Mouse (Mus musculus): ENCODE measurements around the gene Cltrn.

Gene Cltrn

DNA sequence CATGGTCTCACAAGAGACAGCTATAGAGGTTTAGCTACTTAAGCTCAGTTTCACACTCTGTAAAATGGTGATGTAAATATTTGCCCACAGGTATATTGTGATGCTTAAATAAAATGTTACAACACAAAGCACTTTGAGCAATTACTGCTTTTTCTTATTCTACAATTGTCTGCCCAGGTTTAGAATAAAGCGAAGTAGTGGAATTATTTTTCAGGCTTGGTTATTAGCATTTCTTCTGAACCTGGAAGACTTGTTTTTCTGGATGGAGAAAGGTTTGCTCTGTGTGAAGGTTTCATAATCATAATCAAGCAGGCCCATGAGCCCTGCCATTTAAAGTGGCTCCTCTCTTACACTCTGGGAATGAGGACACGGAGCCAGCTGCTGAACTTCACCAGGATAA lies 50.4 kb downstream of the Cltrn start, which contains the start of gene Ace2:
Gene Ace2 (plus strand): TSS at position 301 of the 400 bp plus-strand sequence.
- no peak for DNase-seq (ENCODE audit: low read depth, low spot score)

DNA sequence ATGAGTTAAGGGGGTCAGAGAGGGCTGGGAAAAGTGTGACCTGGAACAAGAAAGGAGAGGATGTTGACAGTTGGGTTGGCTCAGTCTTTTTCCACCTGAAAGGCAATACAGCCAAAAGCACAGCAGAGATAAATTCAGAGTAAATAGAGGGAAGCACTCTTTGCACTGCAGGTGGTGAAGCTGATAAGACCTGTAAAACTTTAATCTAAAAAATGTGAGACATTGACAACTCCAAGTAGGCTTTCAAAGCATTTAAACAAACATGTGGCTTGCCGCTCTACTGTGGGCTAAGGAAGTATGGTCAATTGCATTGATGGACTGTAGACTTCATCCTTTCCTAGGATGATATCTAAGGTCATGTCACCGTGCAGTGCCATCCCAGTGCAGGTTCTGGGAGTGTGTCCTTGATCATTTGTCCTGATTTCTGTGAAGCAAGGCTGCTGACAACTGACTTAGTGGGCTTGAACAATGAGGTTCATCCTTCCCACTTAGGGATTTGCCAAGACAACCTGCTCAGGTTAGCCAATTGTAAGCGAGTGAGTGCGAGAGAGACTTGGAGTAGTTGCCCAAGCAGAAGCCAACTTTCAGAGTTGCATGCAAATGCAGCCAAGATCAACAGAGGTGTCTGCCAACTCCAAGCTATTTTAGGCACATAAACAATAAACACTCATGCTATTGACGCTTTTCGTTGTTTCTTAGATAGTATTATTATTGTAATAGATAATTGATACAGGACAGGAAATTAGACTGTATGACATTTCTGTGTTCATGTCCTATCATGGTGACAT lies 57.0 kb downstream of the Cltrn start:
- no peak for DNase-seq (ENCODE audit: low read depth, low spot score)

DNA sequence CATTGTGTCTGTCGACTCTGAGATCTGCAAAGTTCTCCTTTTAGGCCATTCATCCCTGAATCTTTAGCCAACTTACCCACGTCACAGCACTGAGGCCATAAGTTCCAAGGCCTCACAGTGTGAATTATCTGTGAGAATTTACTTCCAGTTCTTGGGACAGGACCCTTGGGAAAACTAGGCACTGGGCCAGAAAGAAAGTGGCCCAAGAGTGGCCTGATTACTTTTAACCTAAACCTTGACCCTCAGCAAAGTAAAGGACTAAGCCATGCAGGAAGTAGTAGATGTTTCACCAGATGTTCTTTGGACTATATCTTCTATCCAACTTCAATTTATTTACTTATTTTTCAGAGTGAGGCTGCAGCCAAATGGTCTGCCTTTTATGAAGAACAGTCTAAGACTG lies 64.1 kb downstream of the Cltrn start:
- no peak for DNase-seq (ENCODE audit: low read depth, low spot score)

DNA sequence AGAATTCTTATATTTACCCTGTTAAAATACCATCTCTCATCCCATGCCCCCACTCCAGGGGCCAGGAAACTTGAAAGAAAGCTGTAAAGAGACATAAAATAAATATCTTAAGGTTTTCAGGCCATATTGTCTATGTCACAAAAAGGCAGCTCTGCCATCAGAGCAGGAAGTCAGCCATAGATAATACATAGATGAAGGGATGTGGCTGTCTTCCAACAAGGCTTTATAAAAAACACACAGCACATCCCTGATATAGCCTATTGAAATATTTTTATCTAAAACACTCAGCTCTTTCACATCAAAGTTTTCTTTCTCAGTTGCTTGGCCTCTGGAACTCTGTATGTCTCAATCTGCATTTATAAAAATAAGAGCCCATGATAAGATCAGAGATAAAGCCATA lies 65.0 kb downstream of the Cltrn start:
- no peak for DNase-seq (ENCODE audit: low read depth, low spot score)

DNA sequence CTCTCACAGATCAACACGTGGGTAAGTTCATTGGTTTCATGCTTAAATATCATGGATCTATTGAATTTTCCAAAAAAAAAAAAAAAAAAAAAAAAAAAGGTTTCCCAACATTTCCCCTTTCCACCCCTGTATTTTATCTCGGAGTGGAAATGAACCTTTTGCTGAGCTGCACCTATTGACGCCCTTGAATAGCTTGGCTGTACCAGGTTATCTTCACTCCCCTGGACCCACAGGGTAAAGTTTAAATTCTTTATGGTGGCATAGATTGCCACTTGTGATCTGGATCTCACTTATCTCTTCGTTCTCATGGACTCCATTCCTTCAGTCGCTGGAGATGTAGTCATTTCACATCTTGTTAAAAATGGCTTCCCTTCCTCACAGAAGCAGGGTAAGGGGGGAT lies 66.0 kb downstream of the Cltrn start:
- DNase-seq (ENCODE audit: low read depth, low spot score) = no peak

DNA sequence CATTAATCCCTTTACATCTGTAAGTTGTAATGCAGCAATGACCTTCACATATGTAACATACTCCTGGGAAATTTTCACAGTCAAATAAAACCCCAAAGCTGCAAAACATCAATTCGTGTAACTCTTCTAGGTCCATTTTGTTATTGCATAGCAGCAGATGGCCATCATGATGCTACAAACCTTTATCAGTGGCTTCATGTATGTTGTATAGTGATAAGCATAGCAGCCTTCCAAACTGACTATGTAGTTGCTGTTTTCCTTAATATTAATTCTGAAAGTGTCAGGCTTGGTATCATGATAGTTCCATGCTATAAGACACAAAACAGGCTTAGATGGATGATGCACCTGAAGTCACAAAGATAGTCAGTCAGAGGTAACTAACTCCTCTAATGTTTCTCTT lies 76.1 kb downstream of the Cltrn start:
- DNase-seq (ENCODE audit: low read depth, low spot score) = no peak
